Mouse (Mus musculus) bone marrow, adult 2 months (tissue): ENCODE measurements around the gene Ephb1. TPM values are rescaled to one million over a fixed set of nuclear protein-coding genes. Genes with fewer than 3 reads are reported as not detected.

Experiments used
- H3K27ac ChIP-seq: fragments of 200-500 bp; 2 replicates; pipeline ENCODE4 v1.5.1; 2012; ENCODE audit warnings: low read depth, mild to moderate bottlenecking, control low read depth, inconsistent platforms, low read length; ENCODE audit not compliant: control insufficient read depth, poor library complexity, insufficient read depth
- H3K4me1 ChIP-seq: fragments of 200-500 bp; 2 replicates; pipeline ENCODE4 v1.6.1; 2011; ENCODE audit warnings: low read length; ENCODE audit not compliant: control insufficient read depth, insufficient read depth
- H3K4me3 ChIP-seq: fragments of 200-500 bp; replicated peaks from 2 replicates; pipeline ENCODE3; 2011; ENCODE audit warnings: mild to moderate bottlenecking, low read depth, low read length, control low read depth; ENCODE audit not compliant: control insufficient read depth
- CTCF ChIP-seq: fragments of 200-500 bp; IDR thresholded peaks from 2 replicates; pipeline ENCODE4 v1.5.1; 2011; ENCODE audit warnings: low read length, control low read depth; ENCODE audit not compliant: control insufficient read depth, insufficient read depth
- POLR2A ChIP-seq: fragments of 200-500 bp; IDR thresholded peaks from 2 replicates; pipeline ENCODE4 v1.6.1; 2011; ENCODE audit warnings: low read depth, mild to moderate bottlenecking, control low read depth, low read length, borderline replicate concordance; ENCODE audit not compliant: control insufficient read depth
- WGBS: fragments of 180-500 bp; shearing (Covaris S2); methylation state at CpG from one replicate; pipeline ENCODE4 v1.1.7; 2018; 5-methylcytosine and 5-hydroxymethylcytosine counted together
- polyA plus RNA-seq: library from polyadenylated mRNA; stranded (reverse); fragments of >200 nt; gene quantifications from 2 replicates; pipeline ENCODE4 v1.2.4, GENCODE M21; 2011; ENCODE audit warnings: low replicate concordance; ENCODE audit not compliant: missing spikeins, insufficient read depth, insufficient read length

Gene Ephb1
- polyA plus RNA-seq, 1 experiment = 1.3 TPM

GRCm38 (mm10) chr9:102288356-102288755 is 66.1 kb downstream of the Ephb1 start:
- 80% methylated on average over 3 of the region's 3 CpGs for whole genome bisulfite sequencing
- TF ChIP-seq CTCF (no peak), POLR2A (no peak)
- Histone ChIP-seq H3K27ac (no peak overlapping the region), H3K4me3 (no peak overlapping the region), H3K4me1 (no peaks in the 10 kb centered on the region)

GRCm38 (mm10) chr9:102275931-102276330 is 78.6 kb downstream of the Ephb1 start:
- TF ChIP-seq CTCF (no peak), POLR2A (no peak)
- H3K4me1 ChIP-seq = no peaks in the 10 kb centered on the region
- no peak overlapping the region for H3K27ac ChIP-seq
- 73% methylated on average over 3 of the region's 3 CpGs for WGBS
- no peak overlapping the region for H3K4me3 ChIP-seq

- no peaks in the 10 kb centered on the region for H3K4me1 ChIP-seq
- TF ChIP-seq CTCF (no peak), POLR2A (no peak)
- WGBS = 59% methylated on average over 8 of the region's 8 CpGs
- H3K4me3 ChIP-seq = no peak overlapping the region
- no peak overlapping the region for H3K27ac ChIP-seq
Measured at GRCm38 (mm10) chr9:102274016-102274415, 80.5 kb downstream of the Ephb1 start.

- WGBS = 76% methylated on average over 6 of the region's 6 CpGs
- no peak overlapping the region for H3K27ac ChIP-seq
- H3K4me1 ChIP-seq = no peaks in the 10 kb centered on the region
- TF ChIP-seq CTCF = no peak
- TF ChIP-seq POLR2A = no peak
- no peak overlapping the region for H3K4me3 ChIP-seq
Measured at GRCm38 (mm10) chr9:102273469-102273808, 81.1 kb downstream of the Ephb1 start.

GRCm38 (mm10) chr9:102272731-102273468 is 81.6 kb downstream of the Ephb1 start:
- WGBS = 55% methylated on average over 5 of the region's 5 CpGs
- TF ChIP-seq CTCF (no peak), POLR2A (no peak)
- Histone ChIP-seq H3K27ac (no peak overlapping the region), H3K4me3 (no peak overlapping the region), H3K4me1 (no peaks in the 10 kb centered on the region)

- 76% methylated on average over 5 of the region's 5 CpGs for WGBS
Measured at GRCm38 (mm10) chr9:102270496-102270895, 84.0 kb downstream of the Ephb1 start.

GRCm38 (mm10) chr9:102267311-102268027 is 87.0 kb downstream of the Ephb1 start:
- TF ChIP-seq CTCF = no peak
- no peak for TF ChIP-seq POLR2A
- WGBS = 3% methylated on average over 18 of the region's 18 CpGs
- Histone ChIP-seq H3K4me1 (no peaks in the 10 kb centered on the region), H3K4me3 (no peak overlapping the region), H3K27ac (no peak overlapping the region)

More at GRCm38 (mm10) chr9:102270496-102270895, 84.0 kb downstream of the Ephb1 start:
- Histone ChIP-seq H3K4me1 (no peaks in the 10 kb centered on the region), H3K27ac (no peak overlapping the region), H3K4me3 (no peak overlapping the region)
- TF ChIP-seq CTCF (no peak), POLR2A (no peak)

GRCm38 (mm10) chr9:102263760-102264159 is 90.7 kb downstream of the Ephb1 start:
- no peaks in the 10 kb centered on the region for H3K4me1 ChIP-seq
- H3K27ac ChIP-seq = no peak overlapping the region
- WGBS = 53% methylated on average over 7 of the region's 7 CpGs
- H3K4me3 ChIP-seq = no peak overlapping the region
- TF ChIP-seq CTCF = no peak
- TF ChIP-seq POLR2A = no peak
